Mouse (Mus musculus): ENCODE measurements at regions not wholly inside any gene's neighbourhood (a gene's known extent, or its start where the extent isn't known, plus 50 kb on each side); places are given as distances from the start of the nearest gene placed in this dataset.

GRCm38 (mm10) chr10:45982731-45983274 is 405.2 kb downstream of the Hace1 start:
- no peak for ATAC-seq

GRCm38 (mm10) chr10:45983671-45984335 is 406.2 kb downstream of the Hace1 start:
- ATAC-seq, result no peak

- ATAC-seq, result no peak
These were observed 408.7 kb downstream of the Hace1 start for GRCm38 (mm10) chr10:45986341-45986740.

DNA sequence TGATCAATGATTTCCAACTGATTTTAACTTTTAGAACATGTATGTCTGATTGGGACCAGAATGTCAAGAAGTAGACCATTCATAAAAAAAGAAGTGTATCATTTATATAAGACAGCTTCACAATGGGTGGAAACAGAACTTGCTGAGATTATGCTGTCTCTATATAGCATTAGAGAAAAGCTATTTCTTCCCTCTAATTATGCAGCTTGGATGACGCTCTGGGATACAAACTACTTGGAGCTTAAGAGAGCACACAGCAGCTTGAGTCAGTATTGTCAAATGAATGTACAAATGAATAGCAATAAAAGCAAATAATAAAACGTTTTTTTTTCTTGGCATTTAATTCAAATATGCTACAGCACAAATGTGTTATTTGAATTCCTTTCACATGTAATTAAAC is 428.7 kb downstream of the Hace1 start:
- ATAC-seq, result no peak

DNA sequence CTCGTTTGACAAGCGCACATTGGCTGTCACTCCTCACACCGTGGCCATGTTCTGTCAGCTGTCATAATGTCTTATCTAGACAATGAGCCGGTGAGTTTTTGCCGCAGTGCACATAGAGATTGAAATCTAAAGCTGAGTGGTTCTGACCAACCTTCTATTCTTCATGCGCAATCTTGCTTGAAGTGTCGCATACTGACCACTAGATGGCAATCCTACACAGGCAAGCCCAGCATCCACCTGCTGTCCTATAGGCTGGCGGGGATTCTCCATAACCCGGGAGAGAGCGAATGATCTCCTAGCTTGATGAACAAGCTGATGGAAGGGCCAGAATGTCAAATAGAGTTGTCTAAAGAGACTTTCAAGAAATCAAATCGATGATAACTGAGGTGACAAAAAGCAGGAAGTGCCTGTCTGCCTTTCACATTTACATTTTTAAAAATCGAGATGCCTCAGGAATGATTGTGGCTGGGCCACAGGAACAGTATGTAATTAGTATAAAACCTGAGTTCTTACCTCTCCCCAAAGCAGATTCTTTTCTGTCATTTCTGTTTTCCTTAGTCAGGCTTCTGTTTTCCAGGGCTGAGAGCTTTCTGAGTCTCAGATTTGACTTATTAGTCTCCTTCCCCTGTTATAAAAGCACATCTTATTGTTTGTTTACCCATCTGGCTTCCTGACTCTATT is 434.4 kb downstream of the Hace1 start:
- peak; percentile 61 for ATAC-seq

DNA sequence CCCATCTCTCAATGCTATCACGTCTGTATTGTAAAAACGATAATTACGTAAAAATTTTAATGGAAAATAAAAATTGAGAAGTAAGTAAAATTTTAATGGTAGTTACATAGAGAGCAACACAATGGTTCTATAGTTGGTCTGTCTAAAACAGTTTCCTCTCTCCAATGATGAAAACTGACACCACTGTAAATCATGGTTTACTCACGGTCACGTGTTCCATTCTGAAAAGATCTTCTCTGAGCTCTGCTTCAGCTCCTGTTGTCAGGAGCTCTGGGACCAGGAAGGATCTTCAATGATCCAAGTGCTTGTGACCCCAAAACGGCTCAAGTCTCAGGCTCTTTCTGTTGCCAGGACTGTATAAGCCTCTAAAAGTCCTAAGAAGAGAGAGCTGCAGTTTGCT is 435.0 kb downstream of the Hace1 start:
- no peak for ATAC-seq

- no peak for ATAC-seq
These were observed 438.7 kb downstream of the Hace1 start for GRCm38 (mm10) chr10:46016295-46016694.

DNA sequence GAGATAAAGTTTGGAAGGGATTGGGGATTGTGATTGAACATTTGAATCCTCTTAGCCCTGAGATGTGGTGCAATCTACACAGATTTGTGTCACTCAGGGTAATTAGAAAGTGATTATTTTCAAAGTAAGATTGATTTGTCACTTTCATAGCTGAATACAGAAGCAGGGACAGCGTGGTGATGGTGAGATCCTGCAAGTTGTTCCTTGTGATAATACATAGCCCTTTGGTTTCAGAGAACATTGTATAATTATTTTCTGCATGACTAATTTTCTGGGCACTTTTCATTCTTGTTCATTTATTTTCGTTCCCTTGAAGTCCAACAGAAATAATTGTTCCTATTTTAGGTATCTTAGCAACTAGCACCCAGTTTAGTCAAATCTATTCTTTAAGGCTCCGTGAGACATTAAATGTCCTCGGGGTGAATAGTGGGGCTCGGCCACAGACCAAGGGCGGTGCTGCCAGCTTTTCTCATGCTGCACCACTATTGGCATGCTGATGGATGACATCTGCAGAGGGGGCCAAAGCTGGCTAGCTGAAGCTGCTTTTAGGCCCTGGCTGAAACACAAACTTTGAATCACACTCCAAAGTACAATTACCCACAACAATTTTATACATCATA is 468.0 kb downstream of the Hace1 start:
- no peak for ATAC-seq

GRCm38 (mm10) chr10:46046094-46046749 is 468.6 kb downstream of the Hace1 start:
- ATAC-seq, result no peak

- ATAC-seq, result no peak
These were observed 469.3 kb downstream of the Hace1 start for GRCm38 (mm10) chr10:46046890-46047414.

GRCm38 (mm10) chr10:46047591-46047990 is 470.0 kb downstream of the Hace1 start:
- no peak for ATAC-seq

DNA sequence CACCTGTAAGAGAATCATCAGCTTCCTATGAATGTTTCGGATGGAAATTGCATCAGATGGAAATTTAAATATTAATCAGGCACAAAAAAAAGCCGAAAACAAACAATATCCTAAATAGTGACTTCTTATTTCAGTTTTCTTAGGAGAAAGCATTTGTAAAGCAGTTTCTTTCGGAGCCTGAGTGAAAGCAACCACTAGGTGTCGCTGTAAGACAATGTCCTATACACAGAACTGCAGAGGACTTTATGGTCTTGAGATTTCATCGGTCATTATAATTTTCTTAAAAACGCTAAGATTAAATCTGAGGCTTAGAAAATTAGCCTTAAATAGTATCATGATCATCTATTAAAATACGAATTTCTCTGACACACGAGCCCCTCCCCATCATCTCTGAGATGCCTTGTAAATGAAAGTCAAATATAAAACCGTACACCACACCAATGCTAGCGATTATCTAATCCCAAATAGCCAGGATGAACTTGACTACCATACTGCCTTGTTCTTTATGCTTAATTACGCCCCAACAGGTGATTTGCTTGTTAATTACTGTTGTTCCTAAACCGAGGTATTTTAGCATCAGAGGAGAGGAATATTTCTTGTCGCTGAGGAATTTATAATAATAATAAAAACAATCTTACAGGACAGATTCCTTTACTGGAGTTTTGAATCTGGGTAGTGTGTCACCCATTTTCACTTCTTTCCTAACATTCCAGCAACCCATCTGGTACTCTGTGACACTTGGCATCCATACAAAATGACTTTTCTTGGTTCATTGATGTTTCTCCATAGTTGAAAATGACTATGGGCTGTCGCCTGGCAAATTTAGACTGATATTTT is 480.0 kb downstream of the Hace1 start:
- ATAC-seq, result no peak

- ATAC-seq, result no peak
These were observed 480.5 kb downstream of the Hace1 start for GRCm38 (mm10) chr10:46058199-46058472.

DNA sequence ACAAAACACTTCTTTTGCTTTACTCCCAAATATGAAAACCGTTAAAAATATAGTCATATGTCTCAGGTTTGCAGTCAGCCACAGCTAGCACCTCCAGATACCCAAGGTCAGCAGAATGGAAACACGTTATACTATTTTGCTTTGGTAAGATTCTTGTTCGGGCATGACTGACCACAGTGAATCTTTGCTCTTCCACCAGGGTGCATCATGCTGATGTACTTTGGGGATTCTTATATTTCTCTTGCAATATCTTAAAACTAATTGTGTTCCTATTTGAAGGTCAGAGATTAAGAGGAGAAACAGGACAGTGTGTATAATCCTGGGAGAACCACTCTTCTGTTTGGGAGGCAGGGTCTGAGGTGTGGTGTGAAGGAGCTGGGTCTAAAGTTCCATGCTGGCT is 481.7 kb downstream of the Hace1 start:
- no peak for ATAC-seq

GRCm38 (mm10) chr10:46063831-46064230 is 486.2 kb downstream of the Hace1 start:
- no peak for ATAC-seq

- ATAC-seq, result no peak
These were observed 493.1 kb downstream of the Hace1 start for GRCm38 (mm10) chr10:46070766-46071165.

DNA sequence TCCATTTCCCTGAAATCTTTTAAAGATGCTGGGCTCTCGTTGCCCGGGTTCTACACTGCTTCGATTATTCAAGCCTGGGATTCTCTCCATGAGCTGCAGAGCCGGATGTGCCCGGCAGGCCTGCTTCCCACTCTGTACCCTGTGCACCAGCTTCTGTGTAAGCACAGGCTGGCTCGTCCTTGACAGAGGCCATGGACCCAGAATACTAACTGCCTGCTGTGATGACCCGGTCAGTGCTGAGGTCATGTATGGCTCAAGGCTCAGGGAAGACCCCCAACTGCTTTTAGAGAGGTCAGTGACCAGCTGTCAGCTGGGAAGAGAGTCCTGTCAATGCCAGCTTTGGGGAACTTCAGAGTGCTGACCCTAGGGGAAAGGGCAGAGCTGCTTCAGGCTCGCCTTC is 493.6 kb downstream of the Hace1 start:
- no peak for ATAC-seq

- ATAC-seq, result no peak
These were observed 494.4 kb downstream of the Hace1 start for GRCm38 (mm10) chr10:46071810-46072549.

- ATAC-seq, result no peak
These were observed 495.2 kb downstream of the Hace1 start for GRCm38 (mm10) chr10:46072550-46073470.

DNA sequence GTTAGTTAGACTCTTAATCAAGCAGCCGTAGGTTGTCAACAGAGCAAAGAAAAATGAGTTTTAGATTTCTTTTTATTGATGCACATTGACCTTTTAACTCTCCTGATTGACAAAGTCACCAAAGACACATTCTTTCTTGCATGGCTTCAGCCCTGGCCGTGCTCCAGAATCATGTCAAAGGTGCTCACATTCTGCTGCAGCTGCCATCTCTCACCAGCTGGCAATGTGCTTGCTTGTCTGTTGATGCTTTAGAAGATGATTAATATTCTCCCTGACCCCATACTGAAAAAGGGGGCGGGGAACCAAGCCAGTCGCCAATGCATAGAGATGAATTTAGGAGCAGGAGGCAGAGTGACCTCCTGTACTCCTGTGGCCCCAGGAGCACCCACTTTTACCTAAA is 510.1 kb downstream of the Hace1 start:
- no peak for ATAC-seq

Measured in CD4-positive, CD25-positive, alpha-beta regulatory T cell, adult 4 months (primary cell).